Mouse (Mus musculus) stomach, postnatal 0 days (tissue): ENCODE data around the gene Gfpt1.

Experiments used
- CTCF ChIP-seq: IDR thresholded peaks from 2 replicates; pipeline ENCODE4 v1.5.1; 2016; ENCODE audit warnings: antibody characterized with exemption, low read depth, mild to moderate bottlenecking, moderate library complexity
- EP300 ChIP-seq: optimal IDR thresholded peaks from 2 replicates; pipeline ENCODE3; 2016; ENCODE audit warnings: antibody characterized with exemption

GRCm38 (mm10) chr6:87099671-87100296 is 57.1 kb downstream of the Gfpt1 start:
- TF ChIP-seq CTCF, result no peak
- TF ChIP-seq EP300, result no peak
